Mouse (Mus musculus) cerebellum, adult 11 months (tissue): ENCODE results near the gene Cpm.

Source experiments
- DNase-seq: peaks from one replicate; pipeline ENCODE4 v3.0.0; 2022

The Cpm gene

GRCm38 (mm10) chr10:117649292-117650041 is 20.2 kb downstream of the Cpm start:
- no peak for DNase-seq

- no peak for DNase-seq
These were observed 20.8 kb downstream of the Cpm start for GRCm38 (mm10) chr10:117650042-117650655.

- no peak for DNase-seq
These were observed 21.4 kb downstream of the Cpm start for GRCm38 (mm10) chr10:117650725-117651124.

- no peak for DNase-seq
These were observed 22.5 kb downstream of the Cpm start for GRCm38 (mm10) chr10:117651587-117652377.

- DNase-seq: no peak
These were observed 23.1 kb downstream of the Cpm start for GRCm38 (mm10) chr10:117652378-117652774.

GRCm38 (mm10) chr10:117652930-117653778 is 23.9 kb downstream of the Cpm start:
- DNase-seq: no peak

GRCm38 (mm10) chr10:117653779-117654173 is 24.5 kb downstream of the Cpm start:
- DNase-seq: no peak

GRCm38 (mm10) chr10:117654576-117655123 is 25.4 kb downstream of the Cpm start:
- no peak for DNase-seq

- no peak for DNase-seq
These were observed 26.2 kb downstream of the Cpm start for GRCm38 (mm10) chr10:117655460-117655859.

GRCm38 (mm10) chr10:117655908-117656661 is 26.8 kb downstream of the Cpm start:
- no peak for DNase-seq

- no peak for DNase-seq
These were observed 27.3 kb downstream of the Cpm start for GRCm38 (mm10) chr10:117656662-117656962.

GRCm38 (mm10) chr10:117656985-117657658 is 27.8 kb downstream of the Cpm start:
- no peak for DNase-seq

GRCm38 (mm10) chr10:117657659-117658306 is 28.5 kb downstream of the Cpm start:
- DNase-seq: no peak

GRCm38 (mm10) chr10:117658522-117659429 is 29.5 kb downstream of the Cpm start:
- DNase-seq: no peak

- no peak for DNase-seq
These were observed 30.1 kb downstream of the Cpm start for GRCm38 (mm10) chr10:117659430-117659813.

- DNase-seq: no peak
These were observed 30.5 kb downstream of the Cpm start for GRCm38 (mm10) chr10:117659819-117660218.

- no peak for DNase-seq
These were observed 33.2 kb downstream of the Cpm start for GRCm38 (mm10) chr10:117662316-117663055.

- no peak for DNase-seq
These were observed 34.0 kb downstream of the Cpm start for GRCm38 (mm10) chr10:117663056-117663864.
